Mouse (Mus musculus) right cerebral cortex, postnatal 14 days (tissue): ENCODE data around the gene Slc4a2.

Source experiments
- DNase-seq: peaks from one replicate; pipeline ENCODE4 v3.0.0; 2022

Gene Slc4a2

DNA sequence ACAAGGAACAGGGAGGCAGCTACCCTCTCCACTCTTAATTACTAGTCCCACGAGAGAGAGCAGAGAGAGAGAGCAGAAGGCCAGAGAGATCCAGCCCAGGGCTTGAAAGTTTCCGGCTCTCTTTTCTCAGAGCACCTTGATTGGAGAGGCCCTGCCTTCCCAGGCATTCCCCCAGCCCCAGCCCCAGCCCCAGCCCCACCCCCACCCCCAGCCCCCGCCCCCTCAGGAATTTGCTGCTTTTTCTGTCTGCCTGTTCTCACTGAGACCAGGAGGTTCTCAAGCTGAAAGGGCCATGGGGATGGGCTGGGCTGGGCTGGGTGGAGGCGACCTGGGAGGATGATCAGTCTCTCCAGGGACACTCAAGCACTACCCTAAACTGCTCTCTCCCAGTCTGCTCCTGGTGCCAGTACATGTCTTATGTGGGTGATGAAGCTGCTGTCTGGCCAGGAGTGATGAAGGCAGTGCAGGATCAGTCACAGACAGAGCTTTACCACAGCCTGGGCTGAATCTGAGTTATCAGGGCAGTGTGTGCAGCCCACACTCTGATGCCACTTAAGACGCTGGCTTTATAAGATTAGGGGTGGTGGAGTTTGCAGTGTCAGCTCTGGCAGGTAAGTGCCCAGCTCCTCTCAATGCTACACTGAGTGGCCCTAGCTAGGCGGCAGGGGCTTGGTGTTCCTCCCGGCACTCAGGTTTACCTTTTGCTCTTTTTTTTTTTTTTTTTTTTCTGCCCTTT is 49.4 kb downstream of the Slc4a2 start:
- DNase-seq, result no peak

DNA sequence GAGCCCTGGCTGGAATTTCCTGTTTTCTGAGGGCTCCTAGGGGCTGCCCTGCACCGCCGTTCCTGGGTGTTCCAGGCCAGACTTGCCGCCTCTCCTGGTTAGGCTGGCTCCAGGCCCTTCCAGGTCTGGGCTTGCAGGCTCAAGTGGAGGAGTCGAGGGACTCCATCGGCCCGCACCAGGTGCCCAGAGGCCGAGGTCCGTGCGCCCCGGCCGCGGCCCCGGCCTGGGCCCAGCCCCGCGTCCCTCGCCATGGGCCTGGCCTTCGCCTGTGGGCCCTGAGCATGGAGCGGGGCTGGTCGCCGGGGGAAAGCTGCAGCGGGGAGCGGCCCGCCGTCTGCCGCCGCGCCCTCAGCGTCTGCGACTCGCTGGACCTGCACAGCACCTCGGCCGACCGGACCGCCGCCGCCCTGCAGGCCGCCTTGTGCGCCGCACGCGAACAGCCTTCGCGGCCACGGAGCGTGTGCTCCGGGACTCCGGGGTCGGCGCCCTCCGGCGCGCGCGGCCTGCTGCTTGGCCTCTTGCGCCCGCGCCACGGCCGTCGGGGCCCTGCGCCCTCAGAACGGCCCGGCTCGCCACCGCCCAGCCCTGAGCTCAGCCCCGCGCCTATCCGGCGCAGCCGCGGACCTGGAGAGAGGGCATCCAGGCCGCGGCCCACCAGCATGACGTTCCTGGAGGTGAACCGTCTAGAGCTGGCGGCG is 50.5 kb downstream of the Slc4a2 start:
- no peak for DNase-seq

DNA sequence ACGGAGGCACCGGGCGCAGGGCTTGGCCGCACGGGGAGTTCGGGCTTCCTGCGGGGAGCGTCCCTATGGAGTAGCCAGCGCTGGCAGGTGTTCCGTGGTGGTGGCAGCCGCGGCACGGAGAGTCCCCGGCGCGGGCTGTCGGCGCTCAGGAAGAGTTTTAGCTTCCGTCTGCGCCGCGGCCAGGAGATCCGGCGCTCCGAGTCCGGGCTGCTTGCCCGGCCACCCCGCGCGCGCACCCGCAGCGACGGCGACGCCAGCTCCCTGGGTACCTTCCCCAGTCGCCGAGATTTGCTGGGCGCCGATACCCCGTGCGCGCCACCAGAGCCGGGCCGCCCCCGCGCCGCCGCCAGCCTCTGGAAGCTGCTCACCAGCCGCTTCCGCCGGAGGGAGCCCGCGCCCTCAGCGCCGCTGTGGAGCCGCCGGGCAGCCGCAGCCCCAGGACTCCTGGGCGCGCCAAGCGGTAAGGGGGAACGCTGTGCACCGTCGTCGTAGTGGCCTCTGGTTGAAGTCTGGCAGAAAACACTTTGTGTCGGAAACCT is 51.2 kb downstream of the Slc4a2 start:
- peak; percentile 79 for DNase-seq

DNA sequence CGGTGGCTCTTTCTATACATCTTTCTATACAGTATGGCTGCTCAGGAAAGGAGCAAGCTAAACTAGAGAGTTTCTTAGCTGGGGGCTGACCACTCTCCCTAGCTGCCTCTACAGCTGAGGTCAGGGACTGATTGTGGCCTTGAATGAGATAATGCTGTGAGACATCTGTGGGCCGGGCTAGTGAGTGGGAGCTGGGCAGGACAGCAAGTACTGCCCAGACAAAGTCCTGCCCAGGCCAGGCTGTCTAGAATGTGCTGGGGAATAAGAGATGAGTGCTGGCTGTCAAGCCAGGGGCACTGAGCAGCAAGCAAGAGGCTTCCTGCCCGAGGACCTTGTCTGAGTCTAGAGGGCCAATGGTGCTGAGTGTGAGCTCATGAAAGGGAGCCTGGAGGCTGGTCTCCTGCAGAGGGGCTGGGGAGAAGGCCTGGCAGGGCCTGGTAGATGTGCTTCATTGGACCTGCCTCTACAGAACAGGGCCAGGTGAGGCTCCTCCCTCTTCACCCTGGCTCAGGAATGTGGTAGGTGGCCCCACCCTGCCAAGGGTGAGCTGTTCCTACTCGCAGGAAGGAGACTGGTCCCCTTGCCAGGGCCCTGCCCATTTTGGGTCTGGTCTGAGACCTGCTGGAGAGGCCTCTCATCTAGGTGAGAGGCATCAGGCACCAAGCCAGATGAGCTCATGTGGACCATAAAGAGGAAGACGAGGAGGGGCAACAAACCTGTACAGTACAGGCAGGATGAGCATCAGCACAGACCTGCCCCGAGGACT is 52.0 kb downstream of the Slc4a2 start:
- DNase-seq, result no peak

DNA sequence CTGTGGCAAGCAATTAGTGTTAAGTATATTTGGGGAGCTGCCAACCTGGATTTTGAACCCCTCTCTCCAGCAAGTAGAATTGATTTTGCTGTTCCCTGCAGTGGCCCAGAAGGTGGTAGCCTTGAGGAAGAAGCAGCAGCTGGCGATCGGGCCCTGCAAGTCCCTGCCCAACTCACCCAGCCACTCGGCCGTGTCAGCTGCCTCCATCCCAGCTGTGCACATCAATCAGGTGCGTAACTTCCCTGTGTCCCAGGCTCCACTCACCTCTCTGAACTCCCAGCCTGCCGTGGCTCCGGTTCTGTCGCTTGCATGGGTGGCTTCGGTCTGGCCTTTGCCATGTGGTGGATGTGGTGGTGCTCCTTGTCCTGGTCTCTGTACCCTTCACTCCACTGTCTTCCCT is 54.3 kb downstream of the Slc4a2 start:
- DNase-seq, result no peak

DNA sequence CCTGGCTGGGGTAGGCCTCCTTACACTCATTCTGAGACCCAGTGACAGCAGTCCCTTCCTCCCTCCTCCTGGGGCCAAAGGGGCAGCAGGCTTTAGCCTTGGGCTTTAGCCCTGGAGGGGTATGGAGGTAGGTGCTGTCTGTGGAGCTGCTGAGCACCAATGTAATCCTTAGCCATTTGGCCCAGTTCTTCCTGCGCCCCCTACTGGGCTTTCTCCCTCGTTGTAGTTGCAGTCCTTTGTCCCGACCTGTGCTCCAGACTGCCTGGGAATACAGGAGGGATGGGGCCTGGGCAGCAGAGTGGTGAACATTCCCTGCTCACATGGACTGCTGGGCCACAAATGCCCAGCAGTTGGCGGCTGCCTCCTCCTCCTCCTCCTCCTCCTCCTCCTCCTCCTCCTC is 58.0 kb downstream of the Slc4a2 start:
- peak; percentile 75 for DNase-seq

DNA sequence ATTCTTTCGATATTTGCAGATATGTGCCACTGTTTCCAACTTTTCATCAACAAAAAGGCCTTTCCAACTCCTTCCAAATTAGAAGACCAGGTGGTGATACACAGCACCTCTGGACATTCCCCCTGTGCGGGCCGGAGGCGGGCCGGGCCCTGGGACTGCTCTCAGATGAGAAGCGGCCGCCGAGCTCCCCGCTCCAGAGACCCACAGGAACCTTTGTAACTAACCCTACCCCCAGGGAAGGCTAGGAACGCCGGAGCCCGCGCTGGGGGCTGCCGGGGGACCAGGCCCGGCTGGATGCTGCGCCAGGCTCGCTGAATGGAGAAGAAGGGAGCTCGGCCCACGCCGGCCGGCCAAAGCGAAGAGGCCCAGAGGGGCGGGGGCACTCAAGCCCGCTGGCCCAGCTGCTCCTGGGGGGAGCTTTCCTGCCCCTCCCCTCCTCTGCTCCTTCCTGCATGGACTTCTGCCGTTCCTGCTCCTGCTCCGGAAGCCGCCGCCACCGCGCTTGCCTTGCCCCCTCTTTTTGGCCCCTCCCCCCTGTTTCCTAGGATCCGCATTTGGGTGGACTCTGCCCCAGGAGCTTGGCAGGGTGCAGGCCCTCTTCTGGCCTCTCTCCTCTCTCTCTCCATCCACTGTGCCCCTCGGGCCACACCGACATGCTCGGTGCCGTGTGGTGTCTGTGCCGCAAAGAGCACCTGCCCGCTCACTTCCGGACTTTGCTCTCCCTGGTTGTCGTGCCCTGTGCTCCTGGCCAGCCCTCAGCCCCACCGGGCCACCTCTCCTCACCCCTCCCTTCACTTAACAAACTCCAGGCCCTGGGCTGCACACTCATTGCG is 58.8 kb downstream of the Slc4a2 start:
- no peak for DNase-seq

DNA sequence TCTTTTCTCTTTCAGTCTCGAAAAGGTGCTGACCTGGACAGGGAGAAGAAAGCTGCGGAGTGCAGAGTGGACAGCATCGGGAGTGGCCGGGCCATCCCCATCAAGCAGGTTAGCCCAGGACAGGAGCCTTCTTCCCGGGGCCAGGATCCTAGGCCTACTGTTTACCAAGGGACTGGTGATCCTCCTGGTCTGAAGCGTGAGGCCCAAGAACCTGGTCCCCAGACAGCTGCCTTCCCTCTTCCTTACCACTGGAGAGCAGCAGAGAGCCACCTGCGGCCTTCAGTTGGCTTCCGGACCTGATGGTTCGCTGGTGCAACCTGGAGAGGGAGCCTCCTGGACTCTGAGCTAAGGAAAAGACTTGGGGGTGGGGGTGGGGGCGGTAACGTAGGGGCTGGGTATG is 59.7 kb downstream of the Slc4a2 start:
- DNase-seq, result peak; percentile 58

DNA sequence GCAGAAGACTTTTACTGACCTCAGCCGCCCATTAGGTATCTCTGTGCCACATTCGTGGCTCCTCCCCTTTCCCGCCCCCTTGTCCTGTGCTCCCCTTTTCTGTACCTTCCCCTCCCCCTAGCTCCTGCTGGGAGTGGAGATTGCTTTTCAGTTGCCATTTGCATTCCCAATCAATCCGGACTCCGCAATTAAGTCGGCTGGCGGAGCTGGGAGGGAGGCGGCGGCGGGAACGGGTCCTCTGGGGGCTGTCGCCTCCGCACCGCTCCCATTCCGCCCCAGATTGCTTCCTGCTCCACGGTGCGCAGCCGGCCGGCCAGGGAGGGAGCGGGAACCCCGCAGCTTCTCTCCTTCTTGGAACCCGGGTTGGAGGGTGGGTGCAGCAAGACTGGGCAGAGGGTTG is 61.3 kb downstream of the Slc4a2 start:
- DNase-seq, result no peak

DNA sequence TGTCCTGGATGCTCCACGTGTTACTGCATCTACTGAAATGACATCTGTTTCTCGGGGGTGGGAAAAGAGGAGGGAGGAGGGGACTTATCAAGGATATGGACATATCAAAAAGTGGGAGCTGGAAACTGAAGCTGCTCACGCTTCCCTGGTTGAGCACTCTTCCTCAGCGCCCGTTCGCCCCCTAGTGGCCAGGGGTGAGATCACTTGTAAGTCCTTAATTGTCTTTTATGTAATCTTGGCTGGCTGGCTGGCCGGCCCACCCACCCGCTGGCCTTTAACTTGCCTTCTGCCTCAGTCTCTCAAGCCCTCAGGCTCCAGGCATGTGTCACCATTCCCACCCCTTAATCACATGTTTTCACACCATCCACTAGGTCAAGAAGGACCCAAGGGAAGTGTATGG is 62.5 kb downstream of the Slc4a2 start:
- DNase-seq, result peak; percentile 91

DNA sequence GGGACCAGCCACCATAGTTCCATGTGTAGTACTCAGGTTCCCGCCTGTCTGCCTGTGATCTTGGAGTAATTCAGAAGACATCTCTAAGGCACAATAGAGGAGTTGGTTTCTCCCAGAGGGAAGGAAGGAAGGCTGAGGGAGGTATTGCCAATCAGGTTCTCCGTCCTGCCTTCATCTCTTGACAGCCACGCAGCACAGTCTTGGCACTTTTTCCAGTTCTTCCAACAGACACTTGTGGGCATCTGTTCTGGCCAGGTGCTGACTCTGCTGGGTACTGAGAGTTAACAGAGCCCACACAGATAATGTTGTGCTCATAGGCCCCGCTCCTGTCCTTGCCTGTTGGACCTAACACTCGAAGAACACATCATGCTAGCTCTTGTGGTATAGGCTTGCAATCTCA is 63.1 kb downstream of the Slc4a2 start:
- DNase-seq, result no peak

DNA sequence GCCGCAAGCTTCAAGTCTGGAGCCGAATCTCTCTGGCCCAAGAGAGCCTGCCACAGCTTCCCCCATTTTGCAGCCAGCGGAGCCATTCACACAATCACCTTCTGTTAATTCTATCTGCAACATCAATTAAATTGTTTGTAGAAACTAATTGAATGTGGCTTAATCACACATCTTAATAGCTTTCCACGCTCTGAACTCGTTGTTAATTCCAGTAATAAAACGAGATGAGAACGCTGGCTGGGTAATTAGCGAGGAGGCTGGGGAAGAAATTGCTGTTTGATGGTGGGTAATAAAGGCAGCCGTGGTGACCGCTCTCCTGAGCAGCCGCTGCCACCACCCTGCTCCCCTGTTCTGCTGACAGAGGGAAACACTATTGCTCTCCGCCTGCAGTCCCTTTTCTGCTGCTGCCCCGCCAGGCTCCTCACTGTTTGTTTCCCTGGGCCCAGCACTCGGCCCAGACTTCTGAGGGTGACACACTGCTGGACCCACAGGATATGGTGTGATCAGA is 66.8 kb downstream of the Slc4a2 start:
- no peak for DNase-seq
